Mouse (Mus musculus) left cerebral cortex, postnatal 25 days (tissue): ENCODE data around the gene S1pr4. TPM values are rescaled to one million over a fixed set of nuclear protein-coding genes. Genes with fewer than 3 reads are reported as not detected.

Experiments
- DNase-seq, 2 experiments: peaks; one replicate each; pipeline ENCODE4 v3.0.0; 2022; ENCODE audit warnings: low spot score in 2 of 2, mixed read lengths in 1 of 2
- intact Hi-C: fragments of 180-260 bp; cut with DNase I; formaldehyde crosslinking; loops from one replicate; pipeline ENCODE4 v1.15.1; 2025
- total RNA-seq, 2 experiments: library from RNA; stranded (reverse); gene quantifications; 2 replicates each; pipeline ENCODE4 v1.2.3; 2021

Gene S1pr4
- total RNA-seq, 2 experiments from 2014 or later, result 0.53 to 0.73 TPM

DNA sequence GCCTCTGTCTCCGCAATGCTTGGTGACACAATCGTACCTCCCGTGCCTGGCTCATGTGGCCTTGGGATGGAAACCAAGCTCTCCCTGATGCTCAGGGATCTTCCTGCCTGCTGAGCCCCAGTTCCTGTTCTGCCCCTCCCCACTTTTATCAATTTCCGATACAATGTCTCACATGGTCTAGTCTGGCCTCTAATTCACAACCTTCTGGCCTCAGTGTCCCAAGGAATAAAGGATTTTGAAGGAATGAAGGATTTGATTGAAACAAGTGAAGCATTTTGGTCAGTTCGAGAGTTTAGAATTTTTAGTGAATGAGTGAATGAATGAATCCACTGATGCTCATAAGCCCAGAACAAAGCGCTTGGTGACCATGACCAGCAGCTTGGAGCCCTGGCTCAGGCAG, 23.2 kb upstream of the S1pr4 start:
- no peak for DNase-seq
- intact Hi-C loops, result no loop called here

DNA sequence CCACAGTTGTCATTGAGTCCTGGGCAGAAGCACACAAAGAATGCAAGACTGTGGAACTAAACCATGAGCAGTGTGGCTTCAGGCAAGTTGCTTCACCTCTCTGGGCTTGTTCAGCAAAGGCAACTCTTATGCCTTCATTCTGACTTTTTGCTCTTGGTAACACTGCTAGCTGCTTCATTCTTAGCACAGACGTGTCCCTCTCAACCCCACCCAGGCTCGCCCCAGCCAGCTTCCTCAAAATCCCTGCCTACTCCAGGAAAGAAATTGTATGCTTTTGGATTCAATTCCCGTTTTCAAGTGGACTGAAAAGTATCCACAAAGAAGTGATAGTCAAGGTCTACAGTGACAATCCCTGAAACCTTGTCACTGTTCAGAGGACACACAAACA, 20.0 kb upstream of the S1pr4 start:
- intact Hi-C loops, result no loop called here

DNA sequence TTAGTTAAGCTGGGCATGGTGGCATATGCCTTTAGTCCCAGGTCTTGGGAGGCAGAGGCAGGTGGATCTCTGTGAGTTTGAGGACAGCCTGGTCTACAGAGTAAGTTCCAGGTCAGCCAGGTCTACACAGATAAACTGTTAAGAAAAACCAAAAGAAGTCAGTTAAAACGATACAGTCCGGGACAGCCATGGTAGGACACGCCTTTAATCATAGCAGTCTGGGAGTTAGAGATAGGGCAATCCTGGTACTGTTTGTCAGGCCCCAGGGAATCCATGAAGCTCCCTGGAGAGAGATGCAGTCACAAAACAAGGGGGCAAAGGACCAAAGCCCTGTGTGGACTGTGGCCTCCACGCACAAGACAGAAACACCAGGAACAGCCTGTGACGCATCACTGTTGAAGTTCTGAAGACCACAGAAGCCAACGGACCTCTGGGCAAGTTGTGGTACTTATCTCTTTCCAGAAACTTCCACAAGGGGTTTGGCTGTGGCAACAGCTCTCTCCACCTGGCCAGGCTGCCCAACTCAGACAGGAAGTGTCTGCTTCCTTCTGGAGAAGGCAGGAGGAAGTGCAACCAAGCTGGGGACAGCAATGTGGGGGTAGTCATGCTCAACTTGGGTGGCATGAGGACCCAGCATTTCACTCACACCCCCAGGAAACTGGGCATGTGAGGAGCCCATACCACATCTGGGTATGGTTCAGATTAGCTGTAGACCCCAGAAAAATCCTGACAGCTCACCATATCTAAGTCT, 19.5 kb upstream of the S1pr4 start:
- DNase-seq, result peak in 1 of 2 experiments; percentile 37
- intact Hi-C loops, result no loop called here

More for the DNA sequence above, 20.0 kb upstream of the S1pr4 start:
- DNase-seq, result no peak

DNA sequence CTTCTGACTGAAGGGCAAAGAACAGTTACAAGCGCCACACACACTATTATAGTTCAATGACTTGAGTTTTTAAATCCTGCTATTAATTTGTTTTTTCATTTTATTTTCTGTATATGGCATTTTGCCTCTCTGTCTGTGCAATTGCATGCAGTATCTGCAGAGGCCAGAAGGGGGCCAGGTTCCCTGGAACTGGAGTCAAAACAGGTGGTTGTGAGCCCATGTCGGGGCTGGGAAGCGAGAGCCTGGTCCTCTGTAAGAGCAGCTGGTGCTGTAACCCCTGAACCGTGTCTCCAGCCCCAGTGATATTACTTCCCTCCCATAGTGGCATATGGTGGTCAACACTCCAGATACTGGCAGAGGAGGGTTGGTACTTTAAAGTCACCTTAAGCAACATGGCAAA, 18.6 kb upstream of the S1pr4 start:
- intact Hi-C loops, result no loop called here
- DNase-seq, result peak in 1 of 2 experiments; percentile 38

DNA sequence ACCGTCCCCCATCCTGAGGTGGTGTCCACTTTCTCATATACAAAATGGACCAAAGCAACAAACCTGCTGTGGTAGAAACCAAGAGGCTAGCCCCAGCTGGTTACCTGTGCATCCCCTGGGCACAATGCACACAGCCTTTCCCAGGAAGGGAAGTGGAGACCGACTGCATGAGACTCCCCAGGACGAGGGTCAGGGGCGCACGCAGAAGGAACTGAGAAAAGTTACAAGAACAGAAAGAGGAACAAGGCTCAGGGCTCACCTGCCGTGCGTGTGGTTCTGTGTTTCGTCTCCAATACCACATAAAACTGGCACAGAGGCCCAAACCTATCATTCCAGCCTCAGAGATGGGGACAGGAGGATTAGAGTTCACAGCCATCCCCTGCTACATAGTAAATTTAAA, 17.3 kb upstream of the S1pr4 start:
- no peak for DNase-seq
- intact Hi-C loops, result no loop called here

DNA sequence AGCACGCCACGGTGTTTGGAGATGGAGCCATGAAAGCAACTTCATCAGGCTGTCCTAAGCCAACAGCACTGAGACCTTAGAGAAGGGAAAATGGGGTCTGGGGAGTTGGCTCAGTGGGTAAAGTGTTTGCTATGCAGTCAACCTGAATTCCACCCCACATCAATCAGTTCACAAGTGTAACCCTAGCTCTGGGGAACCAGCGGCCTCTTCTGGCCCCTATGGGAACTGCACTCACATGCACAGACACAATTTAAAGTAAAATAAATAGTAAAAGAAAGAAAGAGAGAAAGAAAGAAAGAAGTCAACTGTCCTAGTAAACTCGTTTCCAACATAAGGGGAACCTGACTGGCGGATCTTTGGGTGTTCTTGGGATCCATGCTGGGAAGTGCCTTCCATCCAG, 13.9 kb upstream of the S1pr4 start:
- DNase-seq, result no peak
- intact Hi-C loops, result no loop called here

DNA sequence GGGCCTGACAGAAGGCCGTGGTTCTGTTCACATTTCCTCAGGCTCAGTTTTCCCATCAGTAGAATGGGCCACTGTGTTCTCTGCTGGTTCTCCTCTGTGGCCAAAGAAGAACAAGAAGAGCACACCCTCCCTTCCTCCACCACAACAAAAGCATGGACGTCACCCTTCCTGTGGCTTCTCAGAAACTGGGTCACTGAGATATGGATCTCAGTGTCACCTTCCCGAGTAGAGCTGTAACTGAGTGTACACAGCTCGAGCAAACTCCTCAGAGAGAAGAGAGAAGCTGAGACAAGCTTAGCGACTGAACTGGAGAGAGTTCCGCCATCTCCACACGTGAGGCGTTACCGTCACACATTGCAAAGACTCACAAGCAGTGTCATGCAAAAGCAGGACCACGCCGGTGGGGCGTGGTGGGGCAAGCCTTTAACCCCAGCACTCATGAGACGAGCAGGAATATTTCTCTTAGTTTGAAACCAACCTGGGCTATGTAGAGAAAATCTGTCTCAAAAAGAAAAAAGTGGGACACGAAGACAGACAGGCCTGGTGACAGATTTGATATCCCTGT, 10.4 kb upstream of the S1pr4 start:
- DNase-seq, result no peak
- intact Hi-C loops, result no loop called here

DNA sequence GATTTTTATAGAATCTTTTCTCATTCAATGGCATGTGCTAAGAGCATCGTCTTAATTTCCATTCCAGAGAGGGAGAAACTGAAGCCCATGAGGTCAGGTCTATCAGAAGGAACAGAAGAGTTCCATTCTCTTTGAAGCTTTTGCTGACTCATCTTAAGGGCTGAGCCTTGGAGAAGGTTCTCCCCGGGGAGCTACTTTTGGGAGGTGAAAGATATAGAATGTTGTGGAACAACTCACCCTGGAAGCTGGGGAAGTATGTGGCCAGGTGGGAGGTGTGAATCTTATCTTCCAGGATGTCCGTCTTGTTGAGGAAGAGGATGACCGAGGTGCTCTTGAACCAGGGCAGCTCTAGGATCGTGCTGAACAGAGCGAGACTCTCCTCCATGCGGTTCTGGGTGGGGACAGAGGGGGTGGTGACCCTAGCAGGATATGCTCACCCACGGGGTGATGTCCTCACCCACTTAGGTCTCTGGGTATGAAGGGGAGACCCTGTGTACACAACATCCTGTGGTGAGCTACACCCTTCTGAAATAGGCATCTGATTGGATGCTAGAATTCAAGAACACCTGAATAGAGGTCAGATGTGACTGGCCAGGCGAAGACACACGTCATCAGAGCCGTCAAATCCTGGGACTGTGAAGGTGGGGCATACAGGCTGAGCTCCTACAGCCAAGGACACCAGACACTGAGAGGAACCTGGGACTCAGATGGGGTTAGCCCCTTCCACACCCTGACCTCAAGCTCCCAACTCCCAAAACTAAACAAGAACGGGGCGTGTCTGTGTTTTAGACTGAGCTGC, 8.0 kb upstream of the S1pr4 start:
- no peak for DNase-seq
- intact Hi-C loops, result loop anchor here (10.0 kb wide), 1 partner anchor 667 kb away; no protein-coding TSS in a partner anchor

DNA sequence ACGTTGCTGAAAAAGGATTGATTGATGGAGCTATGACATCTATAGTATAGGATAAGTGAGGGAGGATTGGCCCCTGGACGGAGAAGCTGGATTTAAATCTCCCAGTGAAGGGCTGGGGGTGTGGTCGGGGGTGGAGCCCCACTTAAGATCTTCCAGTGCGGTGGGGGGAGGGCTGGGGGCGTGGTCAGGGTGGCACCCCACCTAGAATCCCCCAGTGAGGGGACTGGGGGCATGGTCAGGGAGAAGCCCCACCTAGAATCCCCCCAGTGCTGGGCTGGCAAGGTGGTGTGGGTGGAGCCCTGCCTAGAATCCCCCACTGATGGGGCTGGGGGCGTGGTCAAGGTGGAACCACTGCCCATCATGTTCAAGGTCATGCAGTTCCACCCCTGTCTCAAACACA, 7.2 kb upstream of the S1pr4 start:
- intact Hi-C loops, result loop anchor here (10.0 kb wide), 1 partner anchor 668 kb away; no protein-coding TSS in a partner anchor
- DNase-seq, result no peak

DNA sequence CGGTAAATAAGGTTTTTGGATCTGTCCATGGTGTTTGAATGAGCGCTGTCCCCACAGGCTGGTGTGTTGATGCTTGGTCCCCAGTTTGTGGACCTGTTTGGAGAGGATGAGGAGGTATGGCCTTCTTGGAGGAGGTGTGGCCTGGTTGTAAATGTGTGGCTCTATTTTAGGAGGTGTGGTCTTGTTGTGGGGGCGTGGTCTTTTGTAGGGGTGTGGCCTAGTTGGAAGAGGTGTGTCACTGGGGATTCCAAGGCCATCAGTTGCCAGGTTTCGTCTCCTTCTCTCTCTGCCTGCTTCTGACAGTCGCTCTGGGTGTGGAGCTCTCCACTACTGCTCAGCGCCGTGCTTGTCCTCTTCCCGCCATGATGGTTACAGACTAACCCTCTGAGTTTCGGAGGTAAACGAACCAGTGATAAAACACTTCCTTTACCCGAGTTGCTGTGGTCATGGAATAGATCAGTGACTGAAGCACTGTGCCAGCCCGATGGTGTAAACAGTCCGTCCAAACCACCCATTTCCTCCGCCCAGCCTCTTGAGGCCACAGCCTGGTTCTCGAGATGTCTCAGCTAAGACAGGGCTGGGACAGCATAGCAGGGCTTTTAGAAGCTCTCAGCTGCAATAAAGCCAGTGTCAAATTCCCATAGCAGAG, 5.2 kb upstream of the S1pr4 start:
- intact Hi-C loops, result loop anchor here (10.0 kb wide), 1 partner anchor 670 kb away; no protein-coding TSS in a partner anchor
- no peak for DNase-seq

DNA sequence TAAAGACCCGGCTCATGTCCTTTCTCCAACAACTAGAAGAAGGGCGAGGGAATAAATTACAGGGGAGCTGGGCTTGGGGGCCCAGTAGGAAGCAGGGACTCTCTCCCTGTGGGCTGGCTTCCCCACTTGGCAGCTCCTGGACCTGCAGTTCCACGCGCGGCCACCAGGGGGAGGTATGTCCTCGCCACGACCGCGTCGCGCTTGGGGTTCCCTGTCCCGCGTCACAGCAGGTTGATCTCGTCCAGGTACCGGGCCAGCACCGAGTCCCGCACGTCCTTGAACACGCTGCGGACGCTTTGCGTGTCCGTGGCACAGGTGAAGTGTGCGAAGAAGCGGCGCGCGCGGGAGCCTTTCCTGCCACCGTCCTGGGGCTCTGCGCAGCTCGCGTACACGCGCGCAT, 2.7 kb upstream of the S1pr4 start:
- intact Hi-C loops, result loop anchor here (1.0 to 10.0 kb wide), 4 partner anchors 24 to 672 kb away; no protein-coding TSS in a partner anchor
- peak; percentile 85 to 90 for DNase-seq

DNA sequence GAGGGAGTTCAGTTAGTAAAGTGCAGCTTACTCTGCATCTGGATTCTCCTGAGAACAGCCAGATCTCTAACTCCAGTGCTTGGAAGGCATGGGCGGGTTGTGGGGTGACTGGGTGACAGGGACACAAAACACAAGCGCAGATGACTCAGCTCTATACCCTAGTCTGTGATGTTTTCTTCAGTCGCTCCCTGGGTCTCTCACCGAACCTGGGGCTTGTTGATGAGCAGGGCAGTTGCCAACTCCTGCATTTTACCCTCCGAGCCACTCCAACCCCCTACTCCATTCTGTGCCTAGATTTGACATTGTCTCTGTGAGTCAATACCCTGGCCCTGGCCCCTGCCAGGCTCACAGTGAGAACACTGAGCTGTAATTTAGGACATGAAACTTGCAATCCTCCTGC, 1.9 kb upstream of the S1pr4 start:
- intact Hi-C loops, result loop anchor here (1.0 to 10.0 kb wide), 4 partner anchors 24 to 673 kb away; no protein-coding TSS in a partner anchor
- DNase-seq, result no peak

DNA sequence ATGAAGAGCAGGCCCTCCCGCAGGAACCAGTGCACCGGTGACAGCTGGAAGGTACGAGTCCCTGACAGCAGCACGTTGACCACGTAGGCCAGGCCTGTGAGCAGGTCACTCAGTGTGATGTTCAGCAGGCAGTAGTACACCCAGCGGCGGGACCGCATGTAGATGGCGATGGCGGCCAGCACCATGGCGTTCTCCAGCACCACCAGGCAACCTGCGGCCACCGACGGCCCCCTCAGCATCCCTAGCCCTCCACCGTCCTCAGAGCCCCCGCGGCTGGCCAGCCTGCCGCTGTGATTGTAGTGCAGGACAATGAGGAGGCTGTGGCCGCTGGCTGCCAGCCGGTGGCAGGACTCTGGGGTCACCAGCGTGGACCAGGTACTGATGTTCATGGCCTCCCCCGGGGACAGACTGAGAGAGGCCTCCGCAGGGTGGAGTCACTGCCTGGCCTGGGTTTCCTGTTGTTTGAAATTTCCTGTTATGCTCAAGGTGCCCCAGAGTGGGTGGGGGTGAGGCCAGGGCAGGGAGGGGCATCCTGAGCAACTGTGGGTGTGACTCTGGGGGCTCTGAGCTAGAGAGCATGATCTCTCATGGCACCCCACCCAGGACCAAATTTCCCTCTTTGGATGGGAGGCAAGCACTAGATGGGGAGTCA, 556 bp downstream of the S1pr4 start:
- intact Hi-C loops, result no loop called here
- DNase-seq, result no peak

DNA sequence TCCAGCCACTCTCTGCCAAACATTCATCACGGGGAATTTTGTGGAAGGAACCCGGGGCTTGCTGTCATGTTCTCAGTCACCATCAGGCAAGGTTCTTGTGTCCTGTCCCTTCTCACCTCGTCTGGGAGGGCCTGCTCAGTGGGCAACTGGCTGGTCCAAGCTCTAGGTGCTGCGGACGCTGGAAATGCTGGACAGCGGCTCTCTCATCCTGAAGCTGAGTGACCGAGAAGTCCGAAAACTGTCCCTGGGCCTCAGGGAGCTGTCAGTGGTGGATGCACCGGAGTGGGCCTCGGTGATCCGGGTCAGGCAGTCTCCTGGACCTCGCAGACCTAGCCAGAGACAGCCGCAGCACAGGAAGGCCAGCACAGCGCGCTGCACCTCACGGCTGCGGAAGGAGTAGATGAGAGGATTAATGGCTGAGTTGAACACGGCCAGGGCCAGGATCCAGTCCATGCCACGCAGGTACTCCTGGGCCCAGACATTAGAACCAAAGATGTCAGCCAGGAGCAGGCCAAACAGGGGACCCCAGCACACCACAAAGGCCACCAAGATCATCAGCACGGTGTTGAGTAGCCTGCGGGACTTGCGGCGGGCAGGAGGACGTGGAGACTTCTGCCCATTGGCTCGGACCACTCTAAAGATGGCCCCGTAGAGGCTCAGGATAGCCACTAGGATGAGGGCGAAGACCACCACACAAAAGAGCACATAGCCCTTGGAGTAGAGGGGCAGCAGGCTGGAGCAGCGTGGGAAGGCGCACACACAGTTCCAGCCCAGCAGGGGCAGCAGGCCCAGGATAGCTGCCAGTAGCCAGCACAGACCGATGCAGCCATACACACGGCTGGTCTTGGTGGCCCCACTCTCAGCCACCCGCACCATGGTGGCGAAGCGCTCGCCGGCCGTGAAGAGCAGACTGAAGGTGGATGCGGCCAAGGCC, 1.3 kb downstream of the S1pr4 start:
- no peak for DNase-seq
- intact Hi-C loops, result no loop called here

DNA sequence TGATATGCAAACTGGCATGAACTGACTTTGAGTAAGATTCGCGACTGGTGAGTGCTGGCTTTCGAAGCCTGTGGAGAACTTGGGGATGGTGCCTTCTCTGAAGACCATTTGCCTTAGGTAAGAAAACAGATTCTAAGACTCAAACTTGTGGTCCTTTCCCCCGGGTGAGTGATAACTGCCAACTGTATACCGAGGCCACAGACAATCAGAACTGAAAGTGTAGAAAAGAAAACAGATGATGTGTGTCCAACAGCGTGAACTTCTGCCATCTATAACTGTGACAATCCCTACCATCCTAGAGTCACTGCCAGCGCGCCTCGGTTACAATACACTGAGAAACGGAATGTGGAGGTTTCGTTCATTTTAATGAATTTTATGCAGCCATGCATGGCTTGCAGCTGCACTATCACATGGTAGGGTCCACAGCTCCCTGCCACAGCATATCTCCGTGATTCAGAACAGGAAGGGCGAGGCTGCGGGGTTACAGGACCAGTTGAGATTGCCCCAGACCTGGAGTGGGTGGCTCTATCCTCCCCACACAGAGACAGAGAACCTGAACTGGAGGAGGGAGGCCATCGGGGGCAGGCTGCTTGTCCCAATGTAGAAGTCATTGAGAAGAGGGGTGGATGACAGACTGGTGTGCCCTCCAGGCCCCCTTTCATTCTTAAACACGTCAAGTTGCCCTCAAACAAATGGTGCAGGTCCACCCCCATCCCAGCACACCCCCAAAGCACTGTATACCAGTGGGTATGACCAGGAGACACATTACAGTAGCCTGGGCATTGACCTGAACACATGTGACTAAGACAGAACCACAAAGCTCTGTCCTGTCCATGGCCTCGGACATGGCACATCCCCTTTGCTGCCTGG, 2.3 kb downstream of the S1pr4 start:
- no peak for DNase-seq
- intact Hi-C loops, result no loop called here

DNA sequence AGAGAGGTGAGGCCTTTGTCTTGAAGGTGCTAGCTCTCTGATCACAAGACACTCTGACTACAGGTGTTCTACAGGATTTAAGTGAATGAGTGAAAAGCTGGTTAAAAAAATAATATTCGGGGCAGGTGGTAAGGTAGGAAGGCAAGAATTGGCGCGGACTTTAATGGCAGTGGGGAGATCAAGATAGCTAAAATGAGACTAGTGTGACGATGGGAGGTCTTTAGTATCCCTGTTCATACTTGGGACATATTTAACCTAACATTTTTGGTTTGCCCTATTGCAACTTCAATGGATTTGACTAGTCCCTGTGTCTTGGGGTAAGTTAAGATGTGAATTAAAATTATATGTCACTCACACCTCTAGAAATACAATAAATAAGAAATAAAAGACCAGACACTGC, 3.0 kb downstream of the S1pr4 start:
- intact Hi-C loops, result no loop called here
- DNase-seq, result no peak

DNA sequence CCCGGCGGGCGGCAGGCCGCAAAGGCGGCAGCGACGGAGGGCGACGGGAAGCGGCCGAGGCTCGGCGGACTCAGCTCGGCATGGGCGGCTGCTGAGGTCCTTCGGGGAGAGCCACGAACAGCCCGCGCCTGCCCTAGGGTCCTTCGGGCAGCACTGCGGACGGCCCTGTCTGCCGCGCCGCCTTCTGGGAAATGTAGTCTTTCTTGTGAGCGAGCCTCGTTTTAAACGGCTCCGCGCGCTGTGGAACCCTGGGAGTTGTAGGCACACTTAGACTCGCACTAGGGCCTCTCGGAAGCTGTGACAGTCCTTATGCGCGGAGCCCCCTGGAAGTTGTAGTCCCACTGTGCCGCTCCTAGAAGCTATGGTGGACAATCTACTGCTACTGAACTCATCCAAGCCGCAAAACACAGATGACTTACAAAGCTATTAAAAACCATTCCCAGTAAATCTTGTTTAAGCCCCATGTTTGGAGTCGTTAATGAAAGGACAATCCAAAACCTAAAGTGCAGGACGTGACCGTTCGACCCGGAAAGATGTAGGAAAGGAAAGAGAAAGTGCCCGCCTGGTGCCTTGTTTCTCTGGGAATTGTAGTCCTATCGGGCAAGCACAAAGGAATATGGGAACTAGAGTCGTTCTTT, 3.5 kb downstream of the S1pr4 start, which contains the start of gene Ncln:
Gene Ncln, minus strand, starts transcription at position 129 of the 638 bp plus-strand sequence.
- DNase-seq, result peak; percentile 99 to 100
- intact Hi-C loops, result no loop called here
